Mouse (Mus musculus) c-Kit-negative CD71-positive TER-119-positive erythroid progenitor cells, embryonic 14.5 days (primary cell): ENCODE data around the gene Cox14.
"Not testable (repeated sequence)": the region's sequence is repeated elsewhere in the genome, so short reads cannot be mapped to it uniquely, and the experiment has no call there.

Experiments
- DNase-seq: peaks from one replicate; pipeline ENCODE4 v3.0.0-alpha.2; 2013; ENCODE audit warnings: low read depth, low spot score

Gene Cox14

DNA sequence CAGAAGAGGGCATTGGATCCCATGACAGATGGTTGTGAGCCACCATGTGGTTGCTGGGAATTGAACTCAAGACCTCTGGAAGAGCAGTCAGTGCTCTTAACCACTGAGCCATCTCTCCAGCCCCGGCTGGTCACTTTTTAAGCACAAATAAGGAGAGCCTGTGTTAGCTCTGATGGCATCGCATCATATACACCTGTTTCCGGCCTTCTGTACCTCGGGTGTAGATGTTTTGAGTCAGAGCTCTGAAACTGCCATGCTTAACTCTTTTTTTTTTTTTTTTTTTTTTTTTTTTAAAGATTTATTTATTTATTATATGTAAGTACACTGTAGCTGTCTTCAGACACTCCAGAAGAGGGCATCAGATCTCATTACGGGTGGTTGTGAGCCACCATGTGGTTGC, 1.6 kb downstream of the Cox14 start:
- not testable (repeated sequence) for DNase-seq

DNA sequence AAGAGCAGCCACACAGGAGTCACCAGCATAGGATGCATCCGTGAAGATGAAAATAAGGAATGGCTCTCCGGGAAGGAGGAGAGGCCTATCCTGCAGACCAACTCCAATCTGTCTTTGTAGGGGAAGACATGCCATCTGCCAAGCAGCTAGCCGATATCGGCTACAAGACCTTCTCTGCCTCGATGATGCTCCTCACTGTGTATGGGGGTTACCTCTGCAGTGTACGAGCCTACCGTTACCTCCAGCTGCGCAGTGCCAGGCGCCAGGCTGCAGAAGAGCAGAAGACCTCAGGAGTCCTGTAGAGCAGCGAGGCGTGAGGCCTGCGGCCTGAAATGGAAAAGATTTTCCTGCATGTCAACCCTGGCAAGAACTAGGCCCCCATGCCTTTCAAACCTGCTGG, 2.1 kb downstream of the Cox14 start:
- DNase-seq: no peak

DNA sequence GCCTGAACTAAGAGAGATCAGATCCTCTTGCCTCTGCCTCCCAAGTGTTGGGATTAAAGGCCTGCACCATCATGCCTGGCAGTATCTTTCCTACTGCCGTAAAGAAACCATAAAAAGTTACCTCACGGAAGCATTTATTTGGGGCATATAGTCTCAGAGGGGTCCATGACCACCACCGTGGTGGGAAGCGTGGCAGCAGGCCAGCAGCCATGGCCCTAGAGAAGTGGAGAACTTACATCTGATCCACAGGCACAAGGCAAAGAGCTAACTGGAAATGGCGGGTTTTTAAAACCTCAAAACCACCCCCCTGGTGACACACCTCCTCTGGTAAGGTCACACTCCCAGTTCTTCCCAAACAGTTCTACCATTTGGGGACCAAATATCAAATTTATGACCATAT, 2.8 kb downstream of the Cox14 start:
- no peak for DNase-seq

DNA sequence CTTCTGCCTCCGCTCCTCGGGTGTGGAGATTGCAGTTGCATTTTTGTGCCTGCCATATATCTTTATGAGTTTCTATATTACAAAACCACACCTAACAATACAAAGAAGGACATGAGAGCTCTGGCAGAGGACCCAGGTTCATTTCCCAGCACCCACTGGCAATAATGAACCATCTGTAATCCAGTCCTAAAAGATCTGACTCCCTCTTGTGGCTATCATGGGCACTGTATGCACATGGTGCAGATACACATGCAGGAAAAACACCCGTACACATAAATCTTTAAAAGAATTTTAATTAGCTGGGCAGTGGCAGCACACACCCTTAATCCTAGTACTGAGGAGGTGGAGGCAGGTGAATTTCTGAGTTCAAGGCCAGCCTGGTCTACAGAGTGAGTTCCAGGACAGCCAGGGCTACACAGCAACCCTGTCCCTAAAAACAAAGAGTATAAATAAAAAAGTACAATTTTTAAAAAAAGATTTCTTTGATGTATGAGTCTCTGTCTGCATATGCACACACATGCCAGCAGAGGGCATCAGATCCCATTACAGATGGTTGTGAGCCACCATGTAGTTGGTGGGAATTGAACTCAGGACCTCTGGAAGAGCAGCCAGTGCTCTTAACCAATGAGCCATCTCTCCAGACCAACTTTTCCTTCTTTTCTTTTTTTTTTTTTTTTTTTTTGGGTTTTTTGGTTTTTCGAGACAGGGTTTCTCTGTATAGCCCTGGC, 3.8 kb downstream of the Cox14 start:
- DNase-seq: no peak

DNA sequence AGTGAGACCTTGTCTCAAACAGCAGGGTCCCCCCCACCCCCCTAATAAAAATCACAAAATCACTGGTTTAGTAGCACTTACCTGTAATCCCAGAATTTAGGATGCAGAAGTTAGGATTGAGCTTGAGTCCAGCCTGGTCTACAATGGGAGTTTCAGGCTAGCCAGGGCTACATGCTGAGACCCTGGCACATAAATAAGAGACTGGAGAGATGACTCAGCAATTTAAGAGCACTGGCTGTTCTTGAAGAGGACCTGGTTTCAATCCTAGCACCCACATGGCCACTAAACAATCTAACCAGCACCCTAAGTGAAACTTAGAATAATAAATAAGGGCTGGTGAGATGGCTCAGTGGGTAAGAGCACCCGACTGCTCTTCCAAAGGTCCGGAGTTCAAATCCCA, 5.7 kb downstream of the Cox14 start:
- DNase-seq: no peak

DNA sequence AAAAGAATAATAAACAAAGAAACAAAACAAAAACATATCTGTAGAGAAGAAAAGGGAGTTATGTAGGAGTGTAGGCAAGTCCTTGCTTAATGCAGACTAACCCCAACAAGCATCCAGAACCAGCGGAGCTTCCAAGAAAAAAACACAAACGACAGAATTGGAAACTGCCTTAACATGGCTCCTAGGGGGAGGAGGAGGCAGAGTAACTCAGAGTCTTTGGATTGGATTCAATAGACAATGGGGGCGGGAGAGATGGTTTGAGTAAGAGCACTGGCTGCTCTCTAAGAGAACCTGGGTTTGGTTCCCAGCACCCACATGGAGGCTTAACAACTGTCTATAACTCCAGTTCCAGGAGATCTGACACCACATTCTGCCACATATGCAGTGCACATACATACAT, 6.3 kb downstream of the Cox14 start:
- no peak for DNase-seq

DNA sequence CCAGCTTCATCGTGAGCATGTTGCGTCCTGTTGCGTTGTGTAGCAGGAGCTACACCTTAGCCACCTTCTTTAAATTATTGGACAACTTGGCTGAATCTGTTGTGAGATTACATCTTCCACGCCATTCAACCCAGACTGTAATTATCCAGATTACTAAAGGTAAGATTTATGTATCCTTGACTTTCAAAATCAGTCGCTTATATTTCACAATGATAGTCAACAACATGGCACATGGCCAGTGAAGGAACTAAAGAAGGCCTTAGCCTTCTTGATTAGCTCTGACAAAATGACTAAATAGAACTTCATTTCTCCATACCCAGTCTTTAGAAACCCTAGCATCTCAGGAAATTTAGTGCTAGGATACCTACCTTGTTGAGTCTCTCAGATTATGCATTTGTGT, 7.8 kb downstream of the Cox14 start:
- DNase-seq: no peak

DNA sequence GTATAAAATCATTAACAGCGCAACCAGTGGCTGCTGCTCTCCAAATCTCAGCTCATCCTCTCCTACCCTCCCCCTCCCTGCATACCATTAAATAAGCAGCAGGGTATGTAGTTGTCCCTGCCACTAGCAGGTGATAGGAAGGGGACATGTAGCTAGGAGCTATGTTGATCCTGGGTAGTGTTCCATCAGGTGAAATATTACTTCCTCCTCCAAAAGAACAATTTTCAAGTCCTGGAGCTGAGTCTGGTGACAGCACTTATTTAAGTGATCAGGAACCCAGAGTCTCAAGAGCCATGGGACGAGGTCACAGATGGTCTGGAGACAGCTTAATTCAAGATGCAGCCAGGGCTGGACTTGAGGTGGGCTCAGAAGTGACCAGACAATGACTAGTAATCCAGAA, 10.2 kb downstream of the Cox14 start:
- DNase-seq: no peak

DNA sequence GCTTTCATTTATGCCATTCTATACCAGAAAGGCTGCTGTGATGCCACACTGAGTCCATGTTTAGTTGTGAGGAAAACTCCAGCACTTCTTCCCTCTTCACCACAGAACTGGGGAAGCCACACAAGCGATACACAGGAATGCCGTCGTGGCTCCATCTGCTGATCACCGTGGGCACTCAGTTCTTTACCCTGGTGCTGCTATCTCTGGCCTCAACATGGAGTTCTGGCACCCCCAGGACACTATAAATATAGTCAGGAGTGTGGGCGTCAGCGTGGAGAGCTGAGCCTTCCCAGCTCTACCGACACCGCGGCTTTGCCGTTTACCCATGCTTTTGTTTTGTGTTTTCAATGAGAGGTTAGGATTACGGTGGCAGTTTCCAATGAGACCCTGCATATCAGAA, 11.3 kb downstream of the Cox14 start:
- no peak for DNase-seq

DNA sequence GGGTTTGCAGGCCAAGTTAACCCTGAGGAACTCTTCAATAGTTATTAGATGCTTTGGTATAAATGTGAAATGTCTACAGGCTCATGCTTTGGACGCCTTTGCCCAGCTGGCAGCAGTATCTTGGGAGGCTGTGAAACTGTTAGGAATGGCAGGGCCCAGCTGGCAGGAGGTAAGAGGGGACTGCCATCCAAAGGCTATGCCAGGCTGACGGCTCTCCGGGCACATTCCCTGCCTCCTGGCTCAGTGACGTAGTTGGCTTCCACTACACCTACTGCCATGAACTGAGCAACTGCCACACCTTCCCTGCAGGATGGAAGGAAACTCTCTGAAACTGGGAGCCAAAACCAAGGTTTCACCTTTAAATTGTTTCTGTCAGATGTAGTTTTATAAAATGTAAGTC, 14.8 kb downstream of the Cox14 start:
- DNase-seq: no peak

DNA sequence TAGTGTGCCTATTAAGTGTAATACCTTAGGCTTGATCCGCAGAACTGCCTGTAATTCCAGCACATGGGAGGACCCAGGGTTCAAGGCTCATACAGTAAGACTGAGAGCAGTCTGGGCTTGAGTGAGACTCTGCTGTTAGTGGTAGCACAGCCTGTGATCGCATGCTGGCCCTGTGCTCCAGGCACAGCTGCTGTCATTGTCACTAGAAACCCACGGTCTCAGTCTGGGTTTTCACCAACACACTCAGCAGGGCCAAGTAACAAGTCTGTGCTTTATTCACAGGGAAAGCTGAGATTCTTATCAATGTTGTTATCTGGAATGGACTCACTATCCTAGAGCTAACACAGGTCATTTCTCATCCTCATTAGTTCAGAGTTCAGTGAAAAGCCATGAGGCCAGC, 28.8 kb downstream of the Cox14 start:
- DNase-seq: no peak

DNA sequence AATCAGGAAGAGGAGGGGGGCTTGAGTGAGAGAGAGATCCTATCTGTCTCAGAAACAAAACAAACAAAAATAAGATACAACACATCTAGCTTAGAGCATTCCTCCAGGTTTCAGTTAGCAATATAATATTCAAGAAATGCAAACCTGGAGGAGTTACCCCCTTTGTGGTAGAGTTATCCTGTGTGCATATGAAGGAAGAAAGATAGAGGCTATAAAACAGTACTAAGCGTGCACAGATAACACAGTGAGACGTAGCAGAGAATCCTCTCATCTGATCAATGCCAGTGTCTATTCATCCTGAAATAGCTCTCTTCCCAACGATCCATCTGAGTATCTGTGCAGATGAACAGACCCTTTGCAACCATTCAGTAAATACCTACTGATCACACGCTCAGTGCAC, 42.0 kb downstream of the Cox14 start:
- DNase-seq: no peak

DNA sequence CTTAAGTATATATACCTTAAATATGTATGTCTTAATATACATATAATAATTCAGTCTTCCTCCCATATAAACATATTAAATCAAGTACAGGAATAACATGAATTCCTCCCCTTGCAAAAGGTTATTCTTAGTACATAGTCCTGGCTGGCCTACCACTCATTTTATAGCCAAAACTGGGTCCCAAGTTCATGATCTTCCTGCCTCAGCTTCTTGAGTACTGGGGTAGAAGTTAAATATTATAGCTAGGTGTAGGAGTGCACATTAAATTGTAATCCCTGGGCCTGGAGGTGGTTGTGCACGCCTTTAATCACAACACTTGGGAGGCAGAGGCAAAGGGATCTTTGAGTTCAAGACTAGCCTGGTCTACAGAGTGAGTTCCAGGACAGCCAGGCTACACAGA, 43.3 kb downstream of the Cox14 start:
- DNase-seq: no peak

DNA sequence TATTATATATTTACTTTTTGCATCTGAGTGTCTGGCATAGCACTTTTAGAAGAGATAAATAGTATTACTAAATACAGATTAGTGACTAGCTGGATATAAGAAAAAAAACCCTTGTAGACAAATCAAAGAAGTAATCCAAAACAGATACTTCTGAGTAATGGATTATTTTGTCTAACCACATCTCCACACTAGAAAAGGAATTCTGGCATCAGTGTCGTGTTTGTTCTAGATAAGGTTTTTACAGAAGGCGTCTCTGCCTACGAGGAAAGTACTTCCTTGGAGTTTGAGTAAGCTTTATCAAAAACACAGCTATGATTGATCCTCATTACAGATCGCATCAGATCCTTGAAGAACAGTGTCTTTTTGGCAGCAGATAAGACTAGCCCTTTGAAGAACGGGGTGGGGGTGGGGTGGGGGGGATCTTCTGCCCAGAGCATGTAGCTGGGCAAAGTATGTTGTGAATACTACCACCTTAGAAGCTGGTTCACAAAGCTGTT, 45.6 kb downstream of the Cox14 start:
- no peak for DNase-seq

DNA sequence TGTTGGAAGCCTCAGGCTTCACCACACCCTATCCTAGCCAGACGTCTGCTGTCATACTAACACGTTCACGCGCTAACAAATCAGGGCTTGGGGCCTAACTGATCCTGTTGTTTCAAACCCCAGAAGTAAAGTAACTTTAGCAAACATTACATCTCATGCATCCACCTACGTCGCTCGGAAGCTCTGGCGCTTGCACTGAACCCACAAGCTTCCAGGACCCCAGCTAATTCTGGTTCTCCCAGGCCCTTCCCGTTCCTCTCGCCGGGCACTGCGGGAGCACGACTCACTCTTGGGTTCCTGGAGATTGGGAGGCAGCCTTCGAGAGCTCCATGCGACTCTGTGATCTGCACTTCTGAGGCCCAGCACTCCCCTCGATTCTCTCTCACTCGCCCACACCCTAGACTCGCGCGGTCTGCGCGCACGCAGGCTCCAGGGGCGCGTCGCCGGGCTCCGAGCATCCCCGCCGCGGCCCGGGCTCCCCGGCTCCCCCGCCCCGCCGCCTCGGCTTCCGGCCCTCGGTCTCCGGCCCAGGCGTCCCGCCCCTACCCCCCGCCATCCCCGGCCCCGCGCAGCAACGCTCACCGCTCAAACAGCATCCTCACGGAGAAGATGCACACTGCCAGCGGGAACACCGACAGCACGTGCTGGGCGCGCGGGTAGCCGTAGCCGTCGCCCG, 46.3 kb downstream of the Cox14 start:
- no peak for DNase-seq

DNA sequence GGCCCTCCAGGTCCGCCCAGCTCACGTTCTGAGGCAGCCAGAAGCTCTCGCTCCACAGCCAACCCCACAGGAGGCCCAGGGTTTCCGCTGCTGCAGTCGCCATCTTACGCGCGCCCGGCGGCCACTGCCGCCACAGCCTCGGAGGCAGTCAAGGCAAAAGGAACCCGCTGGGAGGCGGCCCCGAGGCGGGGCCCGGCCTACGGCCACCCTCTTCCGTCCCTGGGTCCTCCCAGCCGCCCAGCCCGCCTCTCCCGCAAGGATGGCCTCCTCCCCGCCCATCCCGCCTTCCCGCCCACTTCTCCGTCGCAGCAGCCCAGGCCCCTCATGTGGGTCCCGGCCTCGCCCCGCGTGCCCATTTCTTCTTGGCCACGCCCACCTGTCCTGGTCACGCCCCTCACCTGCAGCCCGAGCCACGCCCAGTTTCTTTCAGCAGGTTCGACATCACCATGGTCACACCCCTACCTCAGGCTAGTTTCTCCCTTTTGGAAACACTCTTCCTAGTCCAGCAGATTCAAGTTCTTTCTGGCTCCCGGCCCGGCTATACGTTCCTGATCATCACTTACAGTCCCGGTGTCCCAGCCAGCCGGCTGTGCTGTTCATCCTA, 47.0 kb downstream of the Cox14 start:
- peak; percentile 19 for DNase-seq

DNA sequence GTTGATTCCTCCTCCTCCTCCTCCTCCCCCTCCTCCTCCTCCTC, 47.3 kb downstream of the Cox14 start, which contains the start of gene Cers5:
TSS of gene Cers5 (minus strand) at position 5 of the 44 bp plus-strand sequence.
- not testable (repeated sequence) for DNase-seq

DNA sequence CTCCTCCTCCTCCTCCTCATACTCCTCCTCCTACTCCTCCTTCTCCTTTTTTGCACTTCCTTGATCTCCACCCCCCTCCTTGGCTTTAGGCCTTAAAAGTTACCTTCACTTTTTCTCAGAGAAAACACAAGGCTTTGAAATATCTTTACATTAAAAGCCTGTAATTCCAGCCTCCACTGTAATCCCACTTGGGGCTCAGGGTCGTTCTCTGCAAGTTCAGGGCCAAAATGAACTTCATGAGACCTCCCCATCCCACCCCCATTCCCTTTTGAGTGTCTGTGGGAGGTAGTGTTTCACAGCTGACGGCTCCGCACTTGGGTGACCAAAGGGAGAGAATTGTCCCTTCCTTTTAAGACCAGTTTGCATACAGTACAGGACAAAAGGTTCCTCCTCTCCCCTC, 47.5 kb downstream of the Cox14 start:
- DNase-seq: no peak
